Mouse (Mus musculus) liver, embryonic 14.5 days (tissue): ENCODE measurements at regions not wholly inside any gene's neighbourhood (a gene's known extent, or its start where the extent isn't known, plus 50 kb on each side); places are given as distances from the start of the nearest gene placed in this dataset.

Source experiments
- ATAC-seq: fragments of 200-750 bp; cut with Nextera tagmentation; 2 replicates; pipeline ENCODE4 v1.8.0; 2017; ENCODE audit warnings: moderate number of reproducible peaks, mild to moderate bottlenecking, moderate library complexity; ENCODE audit not compliant: insufficient read depth
- DNase-seq, 3 experiments: peaks; one replicate each; pipeline ENCODE4 v3.0.0-alpha.2; 2012 to 2013; ENCODE audit warnings: low read depth in 3 of 3, low spot score in 3 of 3
- H3K27ac ChIP-seq: fragments of 300-500 bp; sonication (generic); 2 replicates; pipeline ENCODE4 v1.5.1; 2014; ENCODE audit warnings: moderate library complexity, mild to moderate bottlenecking, control low read depth, inconsistent platforms
- H3K27me3 ChIP-seq: fragments of 300-500 bp; sonication (generic); 2 replicates; pipeline ENCODE4 v1.6.1; 2014; ENCODE audit warnings: mild to moderate bottlenecking, low read length, moderate library complexity; ENCODE audit not compliant: control insufficient read depth, insufficient read depth
- H3K36me3 ChIP-seq: fragments of 300-500 bp; sonication (generic); replicated peaks from 2 replicates; pipeline ENCODE4 v1.6.1; 2014; ENCODE audit warnings: low read depth; ENCODE audit not compliant: control insufficient read depth, insufficient read depth
- H3K4me1 ChIP-seq, 2 experiments: fragments of 200-500 bp in 1 of 2; fragments of 300-500 bp in 1 of 2; sonication (generic) in 1 of 2; replicated peaks; 2 replicates each; pipeline ENCODE4 v1.6.1; 2012 to 2014; ENCODE audit warnings: antibody characterized with exemption in 1 of 2, inconsistent platforms in 1 of 2, low read length in 1 of 2; ENCODE audit not compliant: control insufficient read depth in 2 of 2, insufficient read depth in 2 of 2
- H3K4me2 ChIP-seq: fragments of 300-500 bp; sonication (generic); 2 replicates; pipeline ENCODE4 v1.6.1; 2014; ENCODE audit warnings: low read depth, mild to moderate bottlenecking, control low read depth, moderate library complexity
- H3K4me3 ChIP-seq, 2 experiments: fragments of 200-500 bp in 1 of 2; fragments of 300-500 bp in 1 of 2; sonication (generic) in 1 of 2; 2 replicates each; pipeline ENCODE4 v1.5.1; 2012 to 2014; ENCODE audit warnings: low read depth in 2 of 2, low read length in 2 of 2, mild to moderate bottlenecking in 2 of 2, control low read depth in 1 of 2, inconsistent platforms in 1 of 2, moderate library complexity in 1 of 2; ENCODE audit not compliant: insufficient read depth in 1 of 2
- H3K9ac ChIP-seq: fragments of 300-500 bp; sonication (generic); replicated peaks from 2 replicates; pipeline ENCODE4 v1.6.1; 2014; ENCODE audit warnings: mild to moderate bottlenecking, control low read depth, moderate library complexity
- H3K9me3 ChIP-seq: fragments of 300-500 bp; sonication (generic); 2 replicates; pipeline ENCODE4 v1.6.1; 2016; ENCODE audit warnings: low read length, mixed read lengths; ENCODE audit not compliant: control insufficient read depth
- CTCF ChIP-seq: IDR thresholded peaks from 2 replicates; pipeline ENCODE4 v1.5.1; 2016; ENCODE audit warnings: antibody characterized with exemption, low read depth, control low read depth
- EP300 ChIP-seq: IDR thresholded peaks from 2 replicates; pipeline ENCODE4 v1.6.1; 2016; ENCODE audit warnings: antibody characterized with exemption, low read depth
- WGBS: fragments of 180-500 bp; shearing (Covaris S2); extraction: QIAGEN DNeasy Blood & Tissue Kit; methylation state at CpG from one replicate; pipeline ENCODE4 v1.1.7; 2014; ENCODE audit not compliant: insufficient replicate concordance; 5-methylcytosine and 5-hydroxymethylcytosine counted together

GRCm38 (mm10) chr8:77973714-77974113 is 239.4 kb upstream of the Ttc29 start:
- H3K27ac ChIP-seq: no peak overlapping the region
- H3K9ac ChIP-seq: no peak overlapping the region
- no peak for TF ChIP-seq EP300
- no peak for TF ChIP-seq CTCF
- no peak overlapping the region for H3K4me3 ChIP-seq
- H3K27me3 ChIP-seq: no peaks in the 10 kb centered on the region
- no peaks in the 10 kb centered on the region for H3K9me3 ChIP-seq
- DNase-seq: no peak
- no peaks in the 10 kb centered on the region for H3K4me1 ChIP-seq
- no peaks in the 10 kb centered on the region for H3K36me3 ChIP-seq
- ATAC-seq: no peak
- H3K4me2 ChIP-seq: no peak overlapping the region
- 58% methylated on average over 4 of the region's 4 CpGs for WGBS

GRCm38 (mm10) chr8:77979106-77979505 is 234.0 kb upstream of the Ttc29 start:
- H3K36me3 ChIP-seq: no peaks in the 10 kb centered on the region
- WGBS: 48% methylated on average over 2 of the region's 2 CpGs
- H3K9me3 ChIP-seq: no peaks in the 10 kb centered on the region
- TF ChIP-seq EP300 (no peak), CTCF (no peak)
- no peak overlapping the region for H3K4me2 ChIP-seq
- no peaks in the 10 kb centered on the region for H3K27me3 ChIP-seq
- H3K9ac ChIP-seq: no peak overlapping the region
- DNase-seq: no peak
- no peak for ATAC-seq
- H3K27ac ChIP-seq: no peak overlapping the region
- no peaks in the 10 kb centered on the region for H3K4me1 ChIP-seq
- H3K4me3 ChIP-seq: no peak overlapping the region

- ATAC-seq (no peak), DNase-seq (no peak)
- 58% methylated on average over 3 of the region's 3 CpGs for WGBS
- TF ChIP-seq EP300: no peak
- TF ChIP-seq CTCF: no peak
- Histone ChIP-seq H3K27ac (no peak overlapping the region), H3K9me3 (no peaks in the 10 kb centered on the region), H3K36me3 (no peaks in the 10 kb centered on the region), H3K4me3 (no peak overlapping the region), H3K9ac (no peak overlapping the region), H3K27me3 (no peaks in the 10 kb centered on the region), H3K4me1 (no peaks in the 10 kb centered on the region), H3K4me2 (no peak overlapping the region)
Measured at GRCm38 (mm10) chr8:77980701-77981100, 232.4 kb upstream of the Ttc29 start.

GRCm38 (mm10) chr8:77982031-77982430 is 231.1 kb upstream of the Ttc29 start:
- H3K4me2 ChIP-seq: no peak overlapping the region
- H3K4me1 ChIP-seq: no peaks in the 10 kb centered on the region

GRCm38 (mm10) chr8:77983476-77983875 is 229.6 kb upstream of the Ttc29 start:
- Histone ChIP-seq H3K4me3 (no peak overlapping the region), H3K9me3 (no peaks in the 10 kb centered on the region), H3K4me2 (no peak overlapping the region), H3K9ac (no peak overlapping the region), H3K27ac (no peak overlapping the region), H3K4me1 (peaks cover 0 to 3% of the 10 kb centered on the region in 2 experiments; a peak in 2 of 4 replicates), H3K27me3 (no peaks in the 10 kb centered on the region), H3K36me3 (no peaks in the 10 kb centered on the region)
- DNase-seq: no peak
- ATAC-seq: no peak
- WGBS: 51% methylated on average over 3 of the region's 3 CpGs
- no peak for TF ChIP-seq CTCF

More at GRCm38 (mm10) chr8:77982031-77982430, 231.1 kb upstream of the Ttc29 start:
- DNase-seq (no peak), ATAC-seq (no peak)
- Histone ChIP-seq H3K36me3 (no peaks in the 10 kb centered on the region), H3K9me3 (no peaks in the 10 kb centered on the region), H3K9ac (no peak overlapping the region), H3K27me3 (no peaks in the 10 kb centered on the region), H3K4me3 (no peak overlapping the region), H3K27ac (no peak overlapping the region)
- WGBS: 58% methylated on average over 3 of the region's 3 CpGs
- TF ChIP-seq CTCF: no peak
- TF ChIP-seq EP300: no peak
